Mouse (Mus musculus): ENCODE data around the gene Mbnl1.

- TF ChIP-seq CTCF (IDR thresholded peaks at IDR 0.05; ENCODE audit: low read depth): no peak
- TF ChIP-seq EP300 (IDR thresholded peaks at IDR 0.05; ENCODE audit: low read depth): no peak
Observed at GRCm38 (mm10) chr3:60631754-60632153, 159.1 kb downstream of the Mbnl1 start.
